In the genomic region with DNA sequence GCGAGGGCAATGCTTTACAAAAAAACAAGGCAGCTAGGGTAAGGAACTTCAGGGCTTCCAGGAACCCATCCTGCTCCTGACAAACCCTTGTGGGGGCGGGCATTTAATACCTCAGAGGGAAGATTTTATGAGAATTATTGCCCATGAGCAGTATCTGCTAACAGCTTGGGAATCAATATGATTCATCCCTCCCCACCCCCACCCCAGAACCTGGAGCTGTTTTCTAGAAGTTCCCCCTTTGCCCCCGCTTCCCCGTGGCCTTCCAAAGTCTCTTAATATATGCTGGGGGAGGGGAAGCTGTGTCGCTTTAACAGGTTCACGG, we compare ENCODE assay signal across 9 mouse cellular contexts. TPM values are rescaled to one million over a fixed set of nuclear protein-coding genes. Genes with fewer than 3 reads are reported as not detected.
DNase-seq lines count a peak whose midpoint lies in the region; ATAC-seq and TF ChIP-seq lines count a peak whose summit lies in the region.
"Had no signal": no experiment of that assay in that cellular context is flagged by ENCODE, and none has a peak within 500 bp of the region (broad histone marks: within the 10 kb centered on the region; RNA-seq: fewer than 3 reads in every experiment).

No protein-coding gene starts in this region.

- peak overlapping the region; percentile 82 for H3K9ac ChIP-seq in forebrain, embryonic 15.5 days (replicated peaks)
- H3K9ac ChIP-seq in liver, embryonic 13.5 days = no peak overlapping the region

- peak overlapping the region; percentile 94 for H3K27ac ChIP-seq in heart, embryonic 10.5 days
- peak overlapping the region; percentile 85 for H3K27ac ChIP-seq in forebrain, embryonic 15.5 days (replicated peaks)
- no peak overlapping the region for H3K27ac ChIP-seq in liver, embryonic 13.5 days

- WGBS in heart, embryonic 10.5 days = 12% methylated on average over 6 of the region's 6 CpGs
- WGBS in forebrain, embryonic 15.5 days = 4% methylated on average over 6 of the region's 6 CpGs
- 9% methylated on average over 6 of the region's 6 CpGs for WGBS in liver, embryonic 13.5 days (ENCODE audit: insufficient replicate concordance)

- DNase-seq in heart, embryonic 10.5 days (ENCODE audit: low spot score) = no peak
- no peak for DNase-seq in heart, adult 11 months
- DNase-seq in liver, embryonic 13.5 days = no peak
- DNase-seq in T-cell, adult 2 months (ENCODE audit: low spot score) = no peak
- no peak for DNase-seq in adrenal gland, adult (ENCODE audit: inconsistent age in 2 of 2, low spot score in 1 of 2)
- DNase-seq in cerebellum, adult 8-10 months = no peak

- ATAC-seq in forebrain, embryonic 15.5 days (replicated peaks) = peak; percentile 19
- no peak for ATAC-seq in liver, embryonic 13.5 days (ENCODE audit: low read depth)

- H3K4me3 ChIP-seq in heart, embryonic 10.5 days = peak overlapping the region; percentile 72
- peak overlapping the region; percentile 82 for H3K4me3 ChIP-seq in E14TG2a.4 (replicated peaks; ENCODE audit: low read length)
- peak overlapping the region; percentile 85 for H3K4me3 ChIP-seq in forebrain, embryonic 15.5 days
- H3K4me3 ChIP-seq in liver, embryonic 13.5 days (replicated peaks) = peak overlapping the region; percentile 55

- peak overlapping the region; percentile 61 for H3K4me2 ChIP-seq in forebrain, embryonic 15.5 days (replicated peaks)
- H3K4me2 ChIP-seq in liver, embryonic 13.5 days = peak overlapping the region; percentile 67

- H3K36me3 ChIP-seq in heart, embryonic 10.5 days = no peaks in the 10 kb centered on the region
- H3K36me3 ChIP-seq in E14TG2a.4 (ENCODE audit: insufficient read depth, low read length) = no peaks in the 10 kb centered on the region
- no peaks in the 10 kb centered on the region for H3K36me3 ChIP-seq in forebrain, embryonic 15.5 days
- no peaks in the 10 kb centered on the region for H3K36me3 ChIP-seq in liver, embryonic 13.5 days

- no peaks in the 10 kb centered on the region for H3K9me3 ChIP-seq in heart, embryonic 10.5 days
- no peaks in the 10 kb centered on the region for H3K9me3 ChIP-seq in E14TG2a.4 (ENCODE audit: low read length)
- no peaks in the 10 kb centered on the region for H3K9me3 ChIP-seq in forebrain, embryonic 15.5 days
- H3K9me3 ChIP-seq in liver, embryonic 13.5 days (replicated peaks) = no peaks in the 10 kb centered on the region

- TF ChIP-seq CTCF in E14TG2a.4 (conservative IDR thresholded peaks at IDR 0.05; ENCODE audit: low read length) = no peak

- H3K4me1 ChIP-seq in heart, embryonic 10.5 days = no peaks in the 10 kb centered on the region
- peaks cover 13% of the 10 kb centered on the region for H3K4me1 ChIP-seq in E14TG2a.4 (replicated peaks; ENCODE audit: low read depth, low read length)
- H3K4me1 ChIP-seq in forebrain, embryonic 15.5 days = peaks cover 13% of the 10 kb centered on the region
- 0 out of 2 replicates have a peak, but pooled peaks cover 2% of the 10 kb centered on the region for H3K4me1 ChIP-seq in liver, embryonic 13.5 days (replicated peaks)

- no peaks in the 10 kb centered on the region for H3K27me3 ChIP-seq in heart, embryonic 10.5 days (ENCODE audit: insufficient read depth, poor library complexity, severe bottlenecking)
- peaks cover 8% of the 10 kb centered on the region; the same call in 1 of the 2 replicates for H3K27me3 ChIP-seq in E14TG2a.4 (ENCODE audit: insufficient read depth, low read length)
- no peaks in the 10 kb centered on the region for H3K27me3 ChIP-seq in forebrain, embryonic 15.5 days
- peaks cover 20% of the 10 kb centered on the region for H3K27me3 ChIP-seq in liver, embryonic 13.5 days
- H3K27me3 ChIP-seq: CH12.LX had no signal

RNA-seq across cellular contexts. Expression of a gene that starts 0.9 kb away (rescaled TPM):
- polyA plus RNA-seq in heart, embryonic 10.5 days (2016; fragmentation: Nextera tagmentation; extraction: Ambion mirVana) = 4.6 and 5.2 TPM in 2 replicates
- polyA plus RNA-seq in forebrain, embryonic 15.5 days (2015; fragmentation: Nextera tagmentation; extraction: Ambion mirVana) = 261 and 274 TPM in 2 replicates
- polyA plus RNA-seq in liver, embryonic 13.5 days (2015; fragmentation: Nextera tagmentation; extraction: Ambion mirVana) = 0.54 and 0.70 TPM in 2 replicates

RNA-seq across cellular contexts. Expression of a gene that starts 46.6 kb away (rescaled TPM):
- 0.23 and 0.79 TPM in 2 replicates for polyA plus RNA-seq in heart, embryonic 10.5 days (2016; fragmentation: Nextera tagmentation; extraction: Ambion mirVana)
- polyA plus RNA-seq in forebrain, embryonic 15.5 days (2015; fragmentation: Nextera tagmentation; extraction: Ambion mirVana) = 1.7 and 1.9 TPM in 2 replicates
- not detected in 2 replicates for polyA plus RNA-seq in liver, embryonic 13.5 days (2015; fragmentation: Nextera tagmentation; extraction: Ambion mirVana)

Comparison
In these comparisons a context has a peak if more than half of its experiments do, and no peak if none do; other contexts are left out.
1. RNA of a gene that starts 0.9 kb away (polyA plus RNA-seq): 261 to 274 TPM in forebrain, embryonic 15.5 days; 4.6 to 5.2 TPM in heart, embryonic 10.5 days and 0.54 to 0.70 TPM in liver, embryonic 13.5 days; every median in the first group is over 10 times any median in the second.
2. Peak in every context shown above with its lines, with median percentiles within 50 percentile points of each other: H3K4me3 ChIP-seq.